Mouse (Mus musculus) heart, embryonic 15.5 days (tissue): ENCODE results near the gene Alg9. TPM values are rescaled to one million over a fixed set of nuclear protein-coding genes. Genes with fewer than 3 reads are reported as not detected.
A peak's percentile ranks its signal among the peaks of the same experiment; 100 is the strongest.

Experiments used
- ATAC-seq: fragments of 200-750 bp; cut with Nextera tagmentation; replicated peaks from 2 replicates; pipeline ENCODE4 v1.8.0; 2017; ENCODE audit warnings: low read depth, moderate TSS enrichment; ENCODE audit not compliant: insufficient number of reproducible peaks, insufficient read depth, low FRiP score
- H3K27ac ChIP-seq: fragments of 300-500 bp; sonication (generic); 2 replicates; pipeline ENCODE4 v1.5.1; 2015; ENCODE audit warnings: mild to moderate bottlenecking, inconsistent platforms
- H3K27me3 ChIP-seq: fragments of 300-500 bp; sonication (generic); 2 replicates; pipeline ENCODE4 v1.6.1; 2015; ENCODE audit warnings: inconsistent platforms
- H3K36me3 ChIP-seq: fragments of 300-500 bp; sonication (generic); 2 replicates; pipeline ENCODE4 v1.6.1; 2015; ENCODE audit warnings: mild to moderate bottlenecking, inconsistent platforms
- H3K4me1 ChIP-seq: fragments of 300-500 bp; sonication (generic); replicated peaks from 2 replicates; pipeline ENCODE4 v1.6.1; 2015; ENCODE audit warnings: inconsistent platforms
- H3K4me2 ChIP-seq: fragments of 300-500 bp; sonication (generic); 2 replicates; pipeline ENCODE4 v1.6.1; 2015; ENCODE audit warnings: inconsistent platforms, mild to moderate bottlenecking, moderate library complexity
- H3K4me3 ChIP-seq: fragments of 300-500 bp; sonication (generic); 2 replicates; pipeline ENCODE4 v1.5.1; 2015; ENCODE audit warnings: mild to moderate bottlenecking, inconsistent platforms
- H3K9ac ChIP-seq: fragments of 300-500 bp; sonication (generic); 2 replicates; pipeline ENCODE4 v1.6.1; 2015; ENCODE audit warnings: mild to moderate bottlenecking, inconsistent platforms
- H3K9me3 ChIP-seq: fragments of 300-500 bp; sonication (generic); replicated peaks from 2 replicates; pipeline ENCODE4 v1.6.1; 2016; ENCODE audit warnings: inconsistent platforms
- WGBS: fragments of 180-500 bp; shearing (Covaris S2); methylation state at CpG from one replicate; pipeline ENCODE4 v1.1.7; 2015; ENCODE audit warnings: mixed read lengths; 5-methylcytosine and 5-hydroxymethylcytosine counted together
- polyA plus RNA-seq: library from polyadenylated mRNA; unstranded; fragments of >200 nt; fragmentation: Nextera tagmentation; extraction: Ambion mirVana; gene quantifications from 2 replicates; pipeline ENCODE4 v1.2.1, GENCODE M21; 2015

Gene Alg9
- polyA plus RNA-seq, 1 experiment from 2014 or later, result 20.7 TPM

DNA sequence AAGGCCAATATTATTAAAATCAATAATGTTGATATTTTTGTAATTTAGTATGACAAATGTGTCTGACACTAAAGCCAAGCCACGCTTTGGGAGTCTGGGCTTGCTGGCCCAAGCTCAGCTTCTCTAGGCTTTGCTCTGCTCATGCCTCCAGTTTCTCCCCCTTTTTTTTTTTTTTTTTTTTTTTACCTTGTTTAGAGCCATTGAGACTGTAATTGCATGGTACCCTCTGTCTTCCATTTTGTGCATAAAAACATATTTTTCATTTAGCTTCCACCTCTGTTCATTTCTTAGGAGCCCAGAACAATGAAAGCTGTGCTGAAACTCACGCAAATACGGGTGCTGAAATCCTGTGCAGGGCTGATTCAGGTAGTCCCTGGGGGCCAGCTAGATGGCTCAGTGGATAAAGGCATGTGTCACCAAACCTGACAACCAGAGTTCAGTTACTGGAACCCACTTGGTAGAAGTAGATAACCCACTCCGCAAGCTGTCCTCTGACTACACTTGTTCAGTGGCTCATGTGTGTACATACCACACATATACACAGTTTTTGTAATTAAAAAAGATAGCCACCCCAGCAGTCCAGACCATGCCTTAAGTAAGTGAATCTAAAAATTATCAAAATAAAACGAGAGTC, 80.4 kb downstream of the Alg9 start:
- H3K36me3 ChIP-seq, result peaks cover 16% of the 10 kb centered on the region
- H3K4me2 ChIP-seq, result no peak overlapping the region
- H3K9ac ChIP-seq, result no peak overlapping the region
- H3K4me1 ChIP-seq, result peaks cover 31% of the 10 kb centered on the region
- no peaks in the 10 kb centered on the region for H3K9me3 ChIP-seq
- no peak overlapping the region for H3K27ac ChIP-seq
- no peak for ATAC-seq
- no peaks in the 10 kb centered on the region for H3K27me3 ChIP-seq
- no peak overlapping the region for H3K4me3 ChIP-seq
- WGBS, result 89% methylated on average over 5 of the region's 5 CpGs

DNA sequence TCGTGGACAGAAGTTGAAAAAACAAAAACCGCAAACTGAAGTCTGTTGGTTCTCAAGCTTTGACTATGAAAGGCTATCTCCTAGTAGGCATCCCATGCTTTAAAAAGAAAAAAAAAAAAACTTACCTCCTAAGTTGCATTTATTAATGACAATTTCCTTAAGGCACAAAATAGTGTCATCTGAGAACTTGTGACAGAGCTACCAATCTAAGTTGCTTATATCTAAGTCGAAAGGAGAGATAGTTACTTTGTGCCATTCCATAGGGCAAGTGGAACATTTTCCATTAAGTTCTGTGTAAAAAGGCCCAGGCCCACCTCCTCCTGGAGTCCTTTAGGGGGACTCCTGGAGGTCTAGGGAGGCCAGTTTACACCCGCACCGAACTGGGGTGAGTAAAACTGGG, 81.0 kb downstream of the Alg9 start:
- ATAC-seq, result no peak
- Histone ChIP-seq H3K27me3 (no peaks in the 10 kb centered on the region), H3K9me3 (no peaks in the 10 kb centered on the region), H3K9ac (peak overlapping the region; percentile 20; the same call in 1 of the 2 replicates), H3K4me2 (peak overlapping the region; percentile 80), H3K4me3 (peak overlapping the region; percentile 88; the same call in 1 of the 2 replicates), H3K27ac (peak overlapping the region; percentile 86), H3K36me3 (peaks cover 21% of the 10 kb centered on the region), H3K4me1 (peaks cover 26% of the 10 kb centered on the region)
- 66% methylated on average over 5 of the region's 5 CpGs for WGBS

DNA sequence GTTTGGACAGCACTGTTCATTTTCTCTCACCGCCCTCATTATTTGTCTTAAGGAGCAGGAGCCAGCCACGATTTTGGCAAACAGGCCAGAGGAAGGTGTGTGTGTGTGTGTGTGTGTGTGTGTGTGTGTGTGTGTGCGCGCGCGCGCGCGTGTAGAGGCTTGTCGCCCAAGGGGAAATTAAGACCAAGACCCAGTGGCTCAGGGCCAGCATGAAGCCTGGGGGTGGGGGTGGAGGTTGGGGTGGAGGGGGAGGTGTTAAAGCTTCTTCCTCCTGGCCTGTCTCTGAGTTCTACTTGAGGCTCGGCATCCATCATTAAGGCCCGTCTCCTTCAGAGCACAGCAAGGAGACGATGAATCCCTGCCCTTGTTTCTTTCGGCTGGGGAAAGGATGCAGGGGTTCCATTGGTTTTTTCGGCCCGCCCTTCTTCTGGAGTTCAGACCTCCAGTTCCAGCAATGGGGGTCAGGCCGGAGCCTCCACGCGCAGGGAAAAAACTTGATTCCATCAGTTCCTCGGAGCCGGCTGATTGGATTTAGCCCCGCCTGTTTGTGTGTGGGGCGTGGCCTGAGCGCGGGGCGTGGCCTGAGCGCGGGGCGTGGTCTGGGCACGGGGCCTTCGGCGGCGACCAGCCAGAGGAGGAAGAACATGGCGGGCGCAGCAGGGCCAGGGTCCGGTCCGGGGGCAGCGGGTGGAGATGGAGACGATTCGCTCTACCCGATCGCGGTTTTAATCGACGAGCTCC, 81.7 kb downstream of the Alg9 start:
- Histone ChIP-seq H3K9ac (peak overlapping the region; percentile 85), H3K4me3 (peak overlapping the region; percentile 88), H3K4me2 (peak overlapping the region; percentile 80), H3K27me3 (no peaks in the 10 kb centered on the region), H3K36me3 (peaks cover 27% of the 10 kb centered on the region), H3K27ac (peak overlapping the region; percentile 86), H3K9me3 (no peaks in the 10 kb centered on the region), H3K4me1 (peaks cover 22% of the 10 kb centered on the region)
- WGBS, result under 1% methylated on average over 45 of the region's 45 CpGs
- peak; percentile 94 for ATAC-seq

DNA sequence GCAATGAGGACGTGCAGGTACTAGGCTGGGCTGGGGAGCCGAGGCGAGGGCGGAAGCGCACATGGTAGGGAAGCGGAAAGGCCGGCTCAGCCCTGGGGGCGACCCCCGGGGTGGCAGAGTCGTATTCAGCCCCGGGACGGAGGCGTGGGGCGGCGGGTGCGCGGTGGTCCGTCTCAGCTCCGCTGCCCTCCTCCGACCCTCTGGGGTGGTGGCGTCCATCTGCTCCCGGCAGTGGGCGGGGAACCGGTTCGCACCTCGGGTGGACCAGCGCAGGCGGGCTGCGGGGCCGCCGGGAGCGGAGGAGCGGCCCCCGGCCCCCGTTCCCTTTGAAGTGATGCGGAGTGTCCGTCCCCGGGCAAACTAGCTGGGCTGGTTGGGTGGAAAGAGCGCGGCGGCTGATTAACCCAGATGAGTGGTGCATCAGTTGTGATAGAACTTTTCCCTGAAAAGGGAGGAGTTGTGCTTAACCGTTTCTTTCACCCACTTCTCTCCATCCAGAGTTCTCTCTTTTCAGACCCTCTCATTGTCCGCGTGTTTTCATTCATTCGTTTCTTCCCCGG, 82.3 kb downstream of the Alg9 start:
- Histone ChIP-seq H3K4me3 (peak overlapping the region; percentile 88), H3K27ac (peak overlapping the region; percentile 86; the same call in 1 of the 2 replicates), H3K9me3 (no peaks in the 10 kb centered on the region), H3K9ac (peak overlapping the region; percentile 85), H3K36me3 (peaks cover 34% of the 10 kb centered on the region), H3K4me1 (peaks cover 22% of the 10 kb centered on the region), H3K27me3 (no peaks in the 10 kb centered on the region), H3K4me2 (peak overlapping the region; percentile 80)
- peak; percentile 66 for ATAC-seq
- under 1% methylated on average over 46 of the region's 46 CpGs for WGBS

DNA sequence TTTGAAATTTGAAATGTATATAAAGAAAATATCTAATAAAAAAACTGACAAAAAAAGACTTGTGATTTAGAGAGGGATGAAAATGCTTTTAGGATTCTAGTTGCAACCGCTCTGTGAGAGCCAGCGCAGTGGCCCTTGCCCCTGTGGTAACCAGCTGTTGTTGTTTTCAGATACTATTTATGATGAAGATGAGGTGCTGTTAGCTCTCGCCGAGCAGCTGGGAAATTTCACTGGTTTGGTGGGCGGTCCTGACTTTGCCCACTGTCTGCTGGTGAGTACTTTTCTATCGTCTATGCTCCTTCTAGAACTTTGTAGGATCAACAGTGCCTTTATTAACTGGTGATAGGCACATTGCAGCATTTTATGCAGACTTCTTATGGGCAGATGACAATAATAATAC, 83.9 kb downstream of the Alg9 start:
- H3K4me1 ChIP-seq, result peaks cover 14% of the 10 kb centered on the region
- H3K27ac ChIP-seq, result no peak overlapping the region
- WGBS, result 91% methylated on average over 6 of the region's 6 CpGs
- ATAC-seq, result no peak
- H3K9ac ChIP-seq, result no peak overlapping the region
- H3K4me2 ChIP-seq, result no peak overlapping the region
- no peaks in the 10 kb centered on the region for H3K27me3 ChIP-seq
- peaks cover 44% of the 10 kb centered on the region for H3K36me3 ChIP-seq
- H3K4me3 ChIP-seq, result no peak overlapping the region
- H3K9me3 ChIP-seq, result no peaks in the 10 kb centered on the region

DNA sequence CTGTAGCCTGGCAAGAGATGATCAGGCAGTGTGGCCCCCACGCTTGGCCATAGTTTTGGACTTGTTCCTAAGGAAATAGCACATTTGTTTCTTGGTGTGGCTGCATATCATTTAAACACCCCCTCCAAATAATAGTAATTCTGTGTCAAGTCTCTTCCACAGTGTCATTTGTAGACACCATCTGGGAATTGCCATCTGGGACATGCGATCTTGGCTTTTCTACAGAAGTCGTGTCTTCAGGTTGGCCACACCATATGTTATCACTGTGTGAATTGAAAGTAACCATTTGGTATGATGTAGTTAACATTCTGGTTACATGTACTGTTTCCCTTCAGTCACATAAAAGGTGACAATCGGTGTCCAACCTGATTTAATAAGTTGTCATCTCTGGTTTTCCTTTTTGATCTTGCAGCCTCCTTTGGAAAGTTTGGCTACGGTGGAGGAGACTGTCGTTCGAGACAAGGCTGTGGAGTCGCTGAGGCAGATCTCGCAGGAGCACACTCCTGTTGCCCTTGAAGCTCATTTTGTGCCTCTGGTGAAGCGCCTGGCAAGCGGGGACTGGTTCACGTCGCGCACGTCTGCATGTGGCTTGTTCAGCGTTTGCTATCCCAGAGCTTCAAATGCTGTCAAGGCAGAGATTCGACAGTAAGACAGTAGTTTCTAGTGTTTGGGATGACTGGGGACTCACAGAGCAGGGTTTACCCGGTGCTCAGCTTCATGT, 86.5 kb downstream of the Alg9 start:
- peaks cover 31% of the 10 kb centered on the region for H3K4me1 ChIP-seq
- ATAC-seq, result no peak
- peaks cover 48% of the 10 kb centered on the region for H3K36me3 ChIP-seq
- H3K9ac ChIP-seq, result no peak overlapping the region
- WGBS, result 86% methylated on average over 18 of the region's 18 CpGs
- no peak overlapping the region for H3K27ac ChIP-seq
- no peak overlapping the region for H3K4me3 ChIP-seq
- no peak overlapping the region for H3K4me2 ChIP-seq
- H3K27me3 ChIP-seq, result no peaks in the 10 kb centered on the region
- no peaks in the 10 kb centered on the region for H3K9me3 ChIP-seq

DNA sequence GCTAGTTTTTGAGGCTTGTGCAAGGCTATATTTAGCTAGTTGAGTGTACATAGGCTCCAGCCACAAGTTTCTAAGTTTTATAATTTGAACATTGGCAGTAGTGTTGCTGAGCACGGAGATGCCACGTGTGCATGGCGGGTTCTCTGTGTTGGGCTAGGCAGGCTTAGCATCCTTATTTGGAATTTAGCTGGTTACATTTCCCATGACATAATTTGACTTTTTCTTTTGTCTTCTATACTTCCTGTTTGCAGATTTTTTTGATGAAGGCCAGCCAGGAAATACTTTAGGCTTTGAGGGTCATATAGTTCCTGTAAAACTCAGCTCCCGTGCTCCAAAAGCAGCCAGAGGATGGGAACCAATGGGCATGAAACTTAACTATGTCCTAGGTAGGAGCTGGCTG, 89.0 kb downstream of the Alg9 start:
- WGBS, result 70% methylated on average over 4 of the region's 4 CpGs
- Histone ChIP-seq H3K4me3 (no peak overlapping the region), H3K27me3 (no peaks in the 10 kb centered on the region), H3K4me1 (peaks cover 25% of the 10 kb centered on the region), H3K4me2 (no peak overlapping the region), H3K27ac (peak overlapping the region; percentile 88), H3K36me3 (peaks cover 68% of the 10 kb centered on the region), H3K9ac (no peak overlapping the region), H3K9me3 (no peaks in the 10 kb centered on the region)
- ATAC-seq, result no peak

DNA sequence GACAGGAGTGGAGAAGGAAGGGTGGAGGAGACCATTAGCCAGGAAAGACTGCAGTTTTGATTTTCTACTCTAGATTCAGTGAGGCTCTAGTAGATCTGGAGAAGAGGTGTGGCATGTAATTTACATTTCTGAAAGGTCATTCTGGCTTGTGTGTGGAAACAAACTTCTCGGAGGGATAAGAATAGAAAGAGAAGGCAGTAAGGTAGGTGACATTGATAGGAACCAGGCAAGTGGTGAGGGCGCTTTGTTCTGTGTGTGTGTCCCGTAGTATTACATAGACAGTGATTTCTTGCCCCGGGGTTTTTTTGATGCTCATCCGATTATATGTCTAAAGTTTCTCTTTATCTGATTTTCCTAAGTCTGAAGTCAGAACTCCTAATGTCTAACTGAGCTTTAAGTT, 90.1 kb downstream of the Alg9 start:
- ATAC-seq, result peak; percentile 47; the same call in 1 of the 2 replicates

DNA sequence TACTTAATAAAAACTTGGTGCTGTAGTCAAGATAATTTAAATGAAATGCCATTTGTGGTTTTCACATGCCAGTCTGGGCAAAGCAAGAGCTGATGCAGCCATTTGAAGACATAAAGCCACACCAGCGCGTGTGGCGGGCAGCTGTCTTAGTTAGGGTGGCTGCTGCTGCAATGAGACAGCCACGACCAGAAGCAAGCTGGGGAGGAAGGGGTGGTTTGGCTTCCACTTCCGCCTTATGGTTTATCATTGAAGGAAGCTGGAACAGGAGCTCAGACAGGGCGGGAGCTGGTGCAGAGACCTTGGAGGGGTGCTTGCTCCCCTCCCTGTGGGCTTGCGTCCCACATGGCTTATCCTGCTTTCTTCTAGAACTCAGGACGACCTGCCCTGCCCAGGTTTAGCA, 91.0 kb downstream of the Alg9 start:
- Histone ChIP-seq H3K27me3 (no peaks in the 10 kb centered on the region), H3K36me3 (peaks cover 67% of the 10 kb centered on the region), H3K4me3 (no peak overlapping the region), H3K4me2 (no peak overlapping the region), H3K9me3 (no peaks in the 10 kb centered on the region), H3K4me1 (peaks cover 25% of the 10 kb centered on the region), H3K9ac (no peak overlapping the region), H3K27ac (peak overlapping the region; percentile 88)
- WGBS, result 68% methylated on average over 8 of the region's 8 CpGs
- ATAC-seq, result no peak

More for the DNA sequence above, 90.1 kb downstream of the Alg9 start:
- H3K36me3 ChIP-seq, result peaks cover 67% of the 10 kb centered on the region
- H3K4me3 ChIP-seq, result no peak overlapping the region
- H3K27me3 ChIP-seq, result no peaks in the 10 kb centered on the region
- peaks cover 25% of the 10 kb centered on the region for H3K4me1 ChIP-seq
- H3K4me2 ChIP-seq, result peak overlapping the region; percentile 40
- no peaks in the 10 kb centered on the region for H3K9me3 ChIP-seq
- H3K9ac ChIP-seq, result no peak overlapping the region
- H3K27ac ChIP-seq, result peak overlapping the region; percentile 88
- 39% methylated on average over 5 of the region's 5 CpGs for WGBS

DNA sequence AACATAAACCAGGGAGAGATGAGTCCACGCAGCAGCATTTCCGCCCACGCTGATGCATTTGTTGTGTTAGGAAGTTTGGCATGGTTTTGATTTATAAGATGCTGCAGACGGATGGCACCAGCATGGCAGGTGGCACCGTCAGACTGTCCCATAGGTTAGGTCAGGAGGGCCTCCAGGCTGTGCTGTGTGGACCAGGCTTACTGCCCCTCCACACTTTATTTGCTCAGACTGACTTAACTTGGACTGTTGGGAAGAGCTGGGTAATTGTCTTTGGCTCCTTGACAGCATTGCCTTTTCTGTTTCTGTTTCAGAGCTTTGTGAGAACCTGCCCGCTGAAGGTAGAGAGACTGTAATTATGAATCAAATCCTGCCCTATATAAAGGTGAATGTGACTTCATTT, 92.2 kb downstream of the Alg9 start:
- H3K27me3 ChIP-seq, result no peaks in the 10 kb centered on the region
- no peak overlapping the region for H3K27ac ChIP-seq
- ATAC-seq, result no peak
- H3K4me1 ChIP-seq, result peaks cover 25% of the 10 kb centered on the region
- H3K9ac ChIP-seq, result no peak overlapping the region
- H3K36me3 ChIP-seq, result peaks cover 57% of the 10 kb centered on the region
- H3K4me3 ChIP-seq, result no peak overlapping the region
- H3K4me2 ChIP-seq, result no peak overlapping the region
- 92% methylated on average over 6 of the region's 6 CpGs for WGBS
- H3K9me3 ChIP-seq, result no peaks in the 10 kb centered on the region

DNA sequence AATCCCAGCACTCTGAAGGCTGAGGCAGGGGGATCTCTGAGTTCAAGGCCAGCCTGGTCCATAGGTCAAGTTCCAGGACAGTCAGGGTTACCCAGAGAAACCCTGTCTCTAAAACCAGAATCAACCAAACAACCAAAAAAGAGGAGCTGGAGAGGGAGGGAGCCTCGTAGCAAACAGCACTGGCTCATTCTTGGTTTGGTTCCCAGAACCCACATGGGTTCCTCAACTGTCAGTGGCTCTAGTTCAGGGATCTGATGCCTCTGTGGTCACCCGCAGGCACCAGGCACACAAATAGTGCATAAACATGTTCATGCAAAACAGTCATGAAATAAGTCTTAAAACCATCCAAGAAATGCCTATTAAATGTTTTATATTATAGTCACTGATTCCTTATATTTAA, 93.4 kb downstream of the Alg9 start:
- no peaks in the 10 kb centered on the region for H3K9me3 ChIP-seq
- 88% methylated on average over 2 of the region's 2 CpGs for WGBS
- no peak for ATAC-seq
- no peak overlapping the region for H3K9ac ChIP-seq
- H3K4me1 ChIP-seq, result peaks cover 25% of the 10 kb centered on the region
- H3K4me3 ChIP-seq, result no peak overlapping the region
- H3K27me3 ChIP-seq, result no peaks in the 10 kb centered on the region
- no peak overlapping the region for H3K27ac ChIP-seq
- no peak overlapping the region for H3K4me2 ChIP-seq
- H3K36me3 ChIP-seq, result peaks cover 52% of the 10 kb centered on the region
